Mouse (Mus musculus): Measurements from ENCODE around the gene Fmnl2. TPM values are rescaled to one million over a fixed set of nuclear protein-coding genes. Genes with fewer than 3 reads are reported as not detected.

Fmnl2 gene
- polyA plus RNA-seq, 1 experiment: 2.6 TPM

DNA sequence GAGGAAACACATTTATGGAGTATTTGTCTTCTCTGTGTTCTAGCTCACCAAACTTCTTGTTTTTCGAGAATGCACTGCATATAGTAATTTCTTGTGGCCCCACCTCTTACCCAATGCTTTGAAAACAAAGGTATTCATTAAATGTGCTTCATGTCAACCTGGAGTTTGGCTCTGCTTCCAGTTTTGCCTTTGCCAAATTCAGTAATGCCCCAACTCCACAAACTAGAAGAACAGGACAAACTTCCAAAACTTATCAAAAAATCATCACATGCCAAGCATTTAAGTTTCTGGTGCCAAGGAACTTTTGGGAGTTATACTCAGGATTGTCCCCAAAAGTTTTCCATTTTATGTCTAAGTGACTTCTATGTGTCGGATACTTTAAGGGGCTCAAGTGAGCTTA is 35.4 kb upstream of the Fmnl2 start:
- H3ac ChIP-seq (ENCODE audit: control insufficient read depth, insufficient read length, low read depth): no peak overlapping the region
- no peak overlapping the region for H3K4me3 ChIP-seq (ENCODE audit: insufficient read depth, poor library complexity, severe bottlenecking)
- H3K27me3 ChIP-seq (ENCODE audit: control insufficient read depth, insufficient read depth, insufficient read length): no peaks in the 10 kb centered on the region
- H3K79me2 ChIP-seq (ENCODE audit: control insufficient read depth, insufficient read depth): no peaks in the 10 kb centered on the region
- no peaks in the 10 kb centered on the region for H3K36me3 ChIP-seq (ENCODE audit: control insufficient read depth, insufficient read depth)
- no peaks in the 10 kb centered on the region for H3K79me3 ChIP-seq (ENCODE audit: low read depth)
- no peak for TF ChIP-seq CEBPB (IDR thresholded peaks at IDR 0.05; ENCODE audit: low read depth)
- TF ChIP-seq MAX (IDR thresholded peaks at IDR 0.05): no peak
- TF ChIP-seq MYOG (IDR thresholded peaks at IDR 0.05; ENCODE audit: control insufficient read depth, extremely low read depth, insufficient read length): no peak
- TF ChIP-seq USF1 (IDR thresholded peaks at IDR 0.05; ENCODE audit: low read depth): no peak
- TF ChIP-seq FOSL1 (IDR thresholded peaks at IDR 0.05; ENCODE audit: insufficient read depth, low read length, poor library complexity, severe bottlenecking): no peak
- no peak for TF ChIP-seq CTCF (IDR thresholded peaks at IDR 0.05; ENCODE audit: control insufficient read depth, insufficient read depth, insufficient read length)
- TF ChIP-seq MYOD1 (IDR thresholded peaks at IDR 0.05; ENCODE audit: control insufficient read depth, insufficient read length, low read depth): no peak

DNA sequence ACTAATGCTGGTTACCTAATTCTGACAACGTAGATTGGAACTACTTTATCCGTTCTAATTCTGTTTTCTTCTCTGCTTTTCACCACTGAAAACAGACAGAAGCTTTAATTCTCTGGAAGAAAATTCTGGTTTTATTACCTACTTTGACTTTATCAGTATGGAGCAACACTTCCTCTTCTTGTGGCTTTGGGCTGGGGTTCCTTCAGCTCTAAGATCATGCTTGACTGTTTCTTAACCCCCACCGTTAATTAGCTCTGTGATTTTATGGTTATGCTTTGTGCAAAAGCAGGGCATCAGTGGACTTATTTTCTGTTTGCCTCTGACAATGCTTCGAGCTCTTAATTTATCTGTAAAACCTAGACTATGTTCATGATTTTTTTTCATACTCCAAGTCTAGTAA is 29.6 kb upstream of the Fmnl2 start:
- no peaks in the 10 kb centered on the region for H3K36me3 ChIP-seq (ENCODE audit: control insufficient read depth, insufficient read depth)

DNA sequence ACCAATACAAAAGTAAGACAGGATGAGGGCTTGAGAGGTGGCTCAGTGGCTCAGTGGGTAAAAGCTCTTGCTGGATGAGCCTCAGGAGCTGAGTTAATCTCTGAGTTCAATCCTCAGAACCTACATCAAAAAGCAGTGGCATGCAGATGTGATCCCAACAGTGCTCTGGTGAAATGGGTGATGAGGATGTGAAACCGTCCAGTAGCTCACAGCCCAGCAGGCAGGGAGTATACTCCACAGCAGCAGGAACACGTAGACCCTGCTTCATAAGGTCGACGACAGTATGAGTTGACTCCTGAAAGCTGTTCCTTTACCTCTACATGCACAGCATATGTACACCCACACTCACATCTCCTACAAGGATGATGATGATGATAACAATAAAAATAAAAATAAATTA is 27.1 kb upstream of the Fmnl2 start:
- Histone ChIP-seq H3K79me3 (ENCODE audit: low read depth) (no peaks in the 10 kb centered on the region), H3K36me3 (ENCODE audit: control insufficient read depth, insufficient read depth) (no peaks in the 10 kb centered on the region), H3K79me2 (ENCODE audit: control insufficient read depth, insufficient read depth) (no peaks in the 10 kb centered on the region), H3K27me3 (ENCODE audit: control insufficient read depth, insufficient read depth, insufficient read length) (no peaks in the 10 kb centered on the region), H3ac (ENCODE audit: control insufficient read depth, insufficient read length, low read depth) (no peak overlapping the region), H3K4me3 (ENCODE audit: insufficient read depth, poor library complexity, severe bottlenecking) (no peak overlapping the region)
- TF ChIP-seq MYOG (IDR thresholded peaks at IDR 0.05; ENCODE audit: control insufficient read depth, extremely low read depth, insufficient read length): no peak
- TF ChIP-seq CTCF (IDR thresholded peaks at IDR 0.05; ENCODE audit: control insufficient read depth, insufficient read depth, insufficient read length): no peak
- no peak for TF ChIP-seq CEBPB (IDR thresholded peaks at IDR 0.05; ENCODE audit: low read depth)
- no peak for TF ChIP-seq MAX (IDR thresholded peaks at IDR 0.05)
- no peak for TF ChIP-seq FOSL1 (IDR thresholded peaks at IDR 0.05; ENCODE audit: insufficient read depth, low read length, poor library complexity, severe bottlenecking)

More for the DNA sequence above, 29.6 kb upstream of the Fmnl2 start:
- Histone ChIP-seq H3K79me3 (ENCODE audit: low read depth) (no peaks in the 10 kb centered on the region), H3K27me3 (ENCODE audit: control insufficient read depth, insufficient read depth, insufficient read length) (no peaks in the 10 kb centered on the region), H3ac (ENCODE audit: control insufficient read depth, insufficient read length, low read depth) (no peak overlapping the region), H3K4me3 (ENCODE audit: insufficient read depth, poor library complexity, severe bottlenecking) (no peak overlapping the region), H3K79me2 (ENCODE audit: control insufficient read depth, insufficient read depth) (no peaks in the 10 kb centered on the region)
- TF ChIP-seq USF1 (IDR thresholded peaks at IDR 0.05; ENCODE audit: low read depth) (no peak), CEBPB (IDR thresholded peaks at IDR 0.05; ENCODE audit: low read depth) (no peak), MAX (IDR thresholded peaks at IDR 0.05) (no peak), FOSL1 (IDR thresholded peaks at IDR 0.05; ENCODE audit: insufficient read depth, low read length, poor library complexity, severe bottlenecking) (no peak)

DNA sequence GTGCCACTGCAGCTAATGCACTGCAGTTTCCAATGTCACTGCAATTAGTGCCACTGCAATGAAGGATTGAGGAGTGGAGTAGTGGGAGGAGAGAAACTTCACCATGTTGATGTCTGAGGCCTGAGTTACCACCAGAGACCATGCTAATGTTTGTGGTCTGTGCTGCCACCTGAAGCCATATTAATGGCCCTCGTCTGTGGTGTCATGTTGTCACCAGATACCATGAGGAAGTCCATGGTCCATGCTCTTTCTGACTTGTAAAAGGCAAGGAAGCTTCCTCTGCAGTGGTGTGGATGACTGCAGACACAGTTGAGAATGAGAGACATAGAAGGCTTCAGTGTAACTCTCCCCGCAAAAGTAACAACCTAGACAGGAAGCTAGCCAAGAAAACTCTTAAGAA is 26.1 kb upstream of the Fmnl2 start:
- Histone ChIP-seq H3K4me3 (ENCODE audit: insufficient read depth, poor library complexity, severe bottlenecking) (no peak overlapping the region), H3K79me3 (ENCODE audit: low read depth) (no peaks in the 10 kb centered on the region), H3K27me3 (ENCODE audit: control insufficient read depth, insufficient read depth, insufficient read length) (no peaks in the 10 kb centered on the region), H3K79me2 (ENCODE audit: control insufficient read depth, insufficient read depth) (no peaks in the 10 kb centered on the region), H3ac (ENCODE audit: control insufficient read depth, insufficient read length, low read depth) (no peak overlapping the region), H3K36me3 (ENCODE audit: control insufficient read depth, insufficient read depth) (no peaks in the 10 kb centered on the region)
- TF ChIP-seq CEBPB (IDR thresholded peaks at IDR 0.05; ENCODE audit: low read depth) (no peak), MYOG (IDR thresholded peaks at IDR 0.05; ENCODE audit: control insufficient read depth, extremely low read depth, insufficient read length) (no peak), MYOD1 (IDR thresholded peaks at IDR 0.05; ENCODE audit: control insufficient read depth, insufficient read length, low read depth) (no peak), USF1 (IDR thresholded peaks at IDR 0.05; ENCODE audit: low read depth) (no peak), CTCF (IDR thresholded peaks at IDR 0.05; ENCODE audit: control insufficient read depth, insufficient read depth, insufficient read length) (no peak), MAX (IDR thresholded peaks at IDR 0.05) (no peak), FOSL1 (IDR thresholded peaks at IDR 0.05; ENCODE audit: insufficient read depth, low read length, poor library complexity, severe bottlenecking) (no peak)

DNA sequence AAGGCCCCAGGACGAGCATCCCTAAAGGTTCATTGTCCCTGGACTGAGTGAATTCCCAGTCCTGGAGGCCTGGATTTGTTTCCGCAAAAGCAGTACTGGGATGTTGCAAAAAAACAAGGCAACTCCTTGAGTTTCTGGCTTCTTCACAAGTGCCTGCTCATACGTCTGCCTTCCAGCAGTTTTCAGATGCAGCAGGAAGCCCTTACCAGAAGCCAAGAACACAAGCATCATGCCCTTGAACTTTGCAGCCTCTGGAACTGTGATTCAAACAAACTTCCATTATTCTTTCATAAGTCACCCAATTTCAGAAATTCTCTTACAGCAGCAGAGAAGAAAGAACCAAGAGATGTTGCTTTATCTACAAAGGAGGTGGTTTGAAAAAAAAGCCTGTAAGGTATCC is 21.9 kb upstream of the Fmnl2 start:
- H3K27me3 ChIP-seq (ENCODE audit: control insufficient read depth, insufficient read depth, insufficient read length): no peaks in the 10 kb centered on the region
- H3K4me3 ChIP-seq (ENCODE audit: insufficient read depth, poor library complexity, severe bottlenecking): no peak overlapping the region
- H3K79me2 ChIP-seq (ENCODE audit: control insufficient read depth, insufficient read depth): no peaks in the 10 kb centered on the region
- no peaks in the 10 kb centered on the region for H3K79me3 ChIP-seq (ENCODE audit: low read depth)
- no peak overlapping the region for H3ac ChIP-seq (ENCODE audit: control insufficient read depth, insufficient read length, low read depth)
- H3K36me3 ChIP-seq (ENCODE audit: control insufficient read depth, insufficient read depth): no peaks in the 10 kb centered on the region
- TF ChIP-seq MAX (IDR thresholded peaks at IDR 0.05) (no peak), FOSL1 (IDR thresholded peaks at IDR 0.05; ENCODE audit: insufficient read depth, low read length, poor library complexity, severe bottlenecking) (no peak), MYOD1 (IDR thresholded peaks at IDR 0.05; ENCODE audit: control insufficient read depth, insufficient read length, low read depth) (no peak), CEBPB (IDR thresholded peaks at IDR 0.05; ENCODE audit: low read depth) (no peak), MYOG (IDR thresholded peaks at IDR 0.05; ENCODE audit: control insufficient read depth, extremely low read depth, insufficient read length) (no peak), USF1 (IDR thresholded peaks at IDR 0.05; ENCODE audit: low read depth) (no peak), CTCF (IDR thresholded peaks at IDR 0.05; ENCODE audit: control insufficient read depth, insufficient read depth, insufficient read length) (no peak)

DNA sequence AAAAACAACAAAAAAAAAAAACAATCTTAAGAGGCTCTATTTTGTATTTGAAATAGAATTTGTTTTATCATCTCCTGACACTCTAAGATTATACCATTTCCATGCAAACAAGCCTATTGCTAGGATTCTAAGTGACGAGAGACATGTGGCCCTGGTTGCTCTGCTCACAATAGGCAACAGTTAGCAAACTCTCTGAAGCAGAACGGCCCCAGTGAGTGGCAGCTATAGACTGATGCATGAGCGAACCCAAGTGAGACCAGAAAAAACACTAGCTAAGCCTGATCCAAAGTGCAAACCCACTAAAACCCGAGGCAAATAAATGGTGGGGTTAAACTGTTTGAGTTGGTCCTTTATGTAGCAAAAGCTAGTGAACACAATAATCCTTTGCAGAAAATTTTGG is 18.6 kb upstream of the Fmnl2 start:
- Histone ChIP-seq H3K27me3 (ENCODE audit: control insufficient read depth, insufficient read depth, insufficient read length) (no peaks in the 10 kb centered on the region), H3K79me2 (ENCODE audit: control insufficient read depth, insufficient read depth) (no peaks in the 10 kb centered on the region), H3K79me3 (ENCODE audit: low read depth) (no peaks in the 10 kb centered on the region), H3ac (ENCODE audit: control insufficient read depth, insufficient read length, low read depth) (no peak overlapping the region), H3K36me3 (ENCODE audit: control insufficient read depth, insufficient read depth) (no peaks in the 10 kb centered on the region), H3K4me3 (ENCODE audit: insufficient read depth, poor library complexity, severe bottlenecking) (no peak overlapping the region)
- TF ChIP-seq FOSL1 (IDR thresholded peaks at IDR 0.05; ENCODE audit: insufficient read depth, low read length, poor library complexity, severe bottlenecking) (no peak), MYOG (IDR thresholded peaks at IDR 0.05; ENCODE audit: control insufficient read depth, extremely low read depth, insufficient read length) (no peak), USF1 (IDR thresholded peaks at IDR 0.05; ENCODE audit: low read depth) (no peak), CEBPB (IDR thresholded peaks at IDR 0.05; ENCODE audit: low read depth) (no peak)
